Mouse (Mus musculus) forebrain, postnatal 0 days (tissue): ENCODE data around the gene Rufy2. TPM values are rescaled to one million over a fixed set of nuclear protein-coding genes. Genes with fewer than 3 reads are reported as not detected.

ENCODE experiments used
- ATAC-seq: fragments of 200-750 bp; cut with Nextera tagmentation; 2 replicates; pipeline ENCODE4 v1.8.0; 2017; ENCODE audit warnings: mild to moderate bottlenecking, moderate library complexity
- DNase-seq: peaks from one replicate; pipeline ENCODE4 v3.0.0-alpha.2; 2015
- H3K27ac ChIP-seq: fragments of 300-500 bp; sonication (generic); 2 replicates; pipeline ENCODE4 v1.5.1; 2014; ENCODE audit warnings: low read depth, mild to moderate bottlenecking, antibody characterized with exemption, low read length, moderate library complexity, mixed read lengths
- H3K27me3 ChIP-seq: fragments of 300-500 bp; sonication (generic); 2 replicates; pipeline ENCODE4 v1.6.1; 2014; ENCODE audit warnings: mild to moderate bottlenecking, low read length, mixed read lengths; ENCODE audit not compliant: insufficient read depth
- H3K36me3 ChIP-seq: fragments of 300-500 bp; sonication (generic); 2 replicates; pipeline ENCODE4 v1.6.1; 2014; ENCODE audit warnings: mild to moderate bottlenecking, moderate library complexity; ENCODE audit not compliant: insufficient read depth
- H3K4me1 ChIP-seq: fragments of 300-500 bp; sonication (generic); 2 replicates; pipeline ENCODE4 v1.6.1; 2014; ENCODE audit warnings: antibody characterized with exemption; ENCODE audit not compliant: insufficient read depth
- H3K4me2 ChIP-seq: fragments of 300-500 bp; sonication (generic); 2 replicates; pipeline ENCODE4 v1.6.1; 2014; ENCODE audit warnings: low read depth, mild to moderate bottlenecking, moderate library complexity
- H3K4me3 ChIP-seq: fragments of 300-500 bp; sonication (generic); 2 replicates; pipeline ENCODE4 v1.5.1; 2014; ENCODE audit warnings: low read depth, low read length, mixed read lengths
- H3K9ac ChIP-seq: fragments of 300-500 bp; sonication (generic); 2 replicates; pipeline ENCODE4 v1.6.1; 2014; ENCODE audit warnings: mild to moderate bottlenecking
- H3K9me3 ChIP-seq: fragments of 300-500 bp; sonication (generic); 2 replicates; pipeline ENCODE4 v1.6.1; 2016; ENCODE audit warnings: low read length
- CTCF ChIP-seq: sonication (generic); IDR thresholded peaks from 2 replicates; pipeline ENCODE4 v1.5.1; 2016; ENCODE audit warnings: antibody characterized with exemption, control low read depth, low read depth
- WGBS: fragments of 180-500 bp; shearing (Covaris S2); extraction: QIAGEN DNeasy Blood & Tissue Kit; methylation state at CpG from one replicate; pipeline ENCODE4 v1.1.7; 2014; 5-methylcytosine and 5-hydroxymethylcytosine counted together
- polyA plus RNA-seq: library from polyadenylated mRNA; unstranded; fragments of >200 nt; fragmentation: Nextera tagmentation; extraction: Ambion mirVana; gene quantifications from 2 replicates; pipeline ENCODE4 v1.2.1, GENCODE M21; 2015
- total RNA-seq: library from RNA; depleted of rRNA; stranded (reverse); fragments of >200 nt; gene quantifications from 2 replicates; pipeline ENCODE4 v1.2.3, GENCODE M21; 2014

The Rufy2 gene
- total and polyA plus RNA-seq, 2 experiments from 2014 or later: 55.6 to 58.6 TPM

DNA sequence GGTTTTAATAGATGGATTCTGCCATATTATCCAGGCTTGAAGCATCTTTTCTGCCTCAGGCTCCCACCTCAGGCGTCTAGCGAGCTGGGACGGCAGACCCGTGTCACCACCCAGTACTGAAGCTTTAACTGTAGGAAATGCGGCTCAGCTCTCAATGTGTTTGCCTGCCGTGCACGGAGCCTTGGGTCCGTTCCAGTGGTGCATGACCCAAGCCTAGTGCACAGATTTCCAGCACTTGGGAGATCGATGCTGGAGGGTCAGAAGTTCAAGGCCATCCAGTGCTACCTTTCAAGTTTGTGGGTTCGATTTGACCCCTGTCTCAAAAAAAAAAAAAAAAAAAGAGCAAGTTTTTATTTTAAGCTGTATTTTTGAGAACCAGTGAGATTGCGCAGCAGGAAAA, 14.2 kb upstream of the Rufy2 start:
- Histone ChIP-seq H3K27me3 (no peaks in the 10 kb centered on the region), H3K9ac (no peak overlapping the region), H3K36me3 (peaks cover 21% of the 10 kb centered on the region), H3K27ac (no peak overlapping the region), H3K4me1 (no peaks in the 10 kb centered on the region), H3K4me3 (no peak overlapping the region), H3K4me2 (no peak overlapping the region), H3K9me3 (no peaks in the 10 kb centered on the region)
- no peak for ATAC-seq
- TF ChIP-seq CTCF: no peak
- WGBS: 95% methylated on average over 11 of the region's 11 CpGs
- no peak for DNase-seq

DNA sequence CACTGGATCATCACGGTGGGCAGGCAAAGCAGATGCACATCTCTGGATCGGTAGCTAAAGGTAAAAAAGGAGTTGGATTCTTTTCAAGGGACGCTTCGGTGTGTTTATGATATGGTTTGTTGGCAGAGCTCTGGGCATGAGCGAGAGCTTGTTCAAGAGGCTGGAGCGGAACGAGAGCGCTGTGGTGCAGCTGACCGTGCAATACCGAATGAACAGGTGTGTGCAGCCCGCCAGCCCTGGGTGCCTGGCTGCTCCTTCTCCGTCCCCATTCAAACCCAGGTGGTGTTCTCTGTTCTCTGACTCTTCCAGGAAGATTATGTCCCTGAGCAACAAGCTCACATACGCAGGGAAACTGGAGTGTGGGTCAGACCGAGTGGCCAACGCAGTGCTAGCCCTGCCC, 13.7 kb upstream of the Rufy2 start:
- Histone ChIP-seq H3K4me2 (no peak overlapping the region), H3K9me3 (no peaks in the 10 kb centered on the region), H3K4me3 (no peak overlapping the region), H3K27ac (no peak overlapping the region), H3K9ac (no peak overlapping the region), H3K4me1 (no peaks in the 10 kb centered on the region), H3K36me3 (peaks cover 17% of the 10 kb centered on the region), H3K27me3 (no peaks in the 10 kb centered on the region)
- ATAC-seq (no peak), DNase-seq (no peak)
- TF ChIP-seq CTCF: no peak
- WGBS: 94% methylated on average over 15 of the region's 15 CpGs

DNA sequence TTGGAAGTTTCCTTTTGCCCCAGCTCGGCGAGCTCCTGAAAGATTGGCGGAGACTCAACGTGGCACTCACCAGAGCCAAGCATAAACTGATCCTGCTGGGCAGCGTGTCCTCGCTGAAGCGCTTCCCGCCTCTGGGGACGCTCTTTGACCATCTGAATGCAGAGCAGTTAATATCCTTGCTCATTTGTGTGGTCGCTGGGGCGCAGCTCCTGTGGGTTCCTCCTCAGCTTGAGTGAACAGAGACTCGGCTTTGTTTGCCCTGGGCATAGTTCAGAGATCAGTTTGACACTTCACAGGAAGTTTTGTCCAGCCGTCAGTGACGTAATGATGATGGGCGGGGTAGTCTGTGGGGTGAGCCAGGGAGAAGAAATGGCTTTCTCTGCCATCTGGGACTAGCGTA, 8.2 kb upstream of the Rufy2 start:
- DNase-seq: no peak
- Histone ChIP-seq H3K4me3 (no peak overlapping the region), H3K4me2 (no peak overlapping the region), H3K27me3 (no peaks in the 10 kb centered on the region), H3K9me3 (no peaks in the 10 kb centered on the region), H3K27ac (no peak overlapping the region), H3K36me3 (peaks cover under 1% of the 10 kb centered on the region), H3K9ac (no peak overlapping the region), H3K4me1 (no peaks in the 10 kb centered on the region)
- TF ChIP-seq CTCF: 0 out of 2 replicates have a peak, but pooled peaks have one; percentile 5
- no peak for ATAC-seq
- 68% methylated on average over 16 of the region's 16 CpGs for WGBS

DNA sequence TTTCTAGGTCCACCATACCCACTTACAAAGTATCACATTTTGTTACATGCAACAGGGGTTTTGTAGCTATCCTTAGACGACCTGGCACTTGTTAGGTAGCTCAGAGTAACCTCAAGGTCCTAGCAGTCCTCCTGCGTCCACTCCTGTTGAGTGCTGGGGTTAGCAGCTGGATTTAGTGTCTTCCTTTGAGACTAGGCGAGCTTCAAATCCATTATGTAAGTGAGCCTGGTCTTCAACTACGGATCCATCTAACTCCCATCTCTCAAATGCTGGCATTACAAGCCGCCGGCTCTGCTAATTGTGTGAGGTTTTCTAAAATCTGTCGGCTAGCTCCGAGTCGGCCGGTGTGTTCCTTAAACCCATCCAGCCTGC, 370 bp upstream of the Rufy2 start:
- H3K4me1 ChIP-seq: peaks cover 8% of the 10 kb centered on the region; the same call in 1 of the 2 replicates
- peak overlapping the region; percentile 96 for H3K4me3 ChIP-seq
- WGBS: 8% methylated on average over 10 of the region's 10 CpGs
- no peak for DNase-seq
- peak overlapping the region; percentile 74 for H3K27ac ChIP-seq
- H3K27me3 ChIP-seq: no peaks in the 10 kb centered on the region
- H3K36me3 ChIP-seq: peaks cover 12% of the 10 kb centered on the region; the same call in 1 of the 2 replicates
- no peak for ATAC-seq
- H3K9me3 ChIP-seq: no peaks in the 10 kb centered on the region
- H3K9ac ChIP-seq: peak overlapping the region; percentile 98
- peak overlapping the region; percentile 53 for H3K4me2 ChIP-seq
- TF ChIP-seq CTCF: no peak

GRCm38 (mm10) chr10:62984072-62984471, 4.0 kb downstream of the Rufy2 start:
- ATAC-seq: no peak
- no peak overlapping the region for H3K4me3 ChIP-seq
- no peaks in the 10 kb centered on the region for H3K9me3 ChIP-seq
- no peak for DNase-seq
- H3K27me3 ChIP-seq: no peaks in the 10 kb centered on the region
- no peak overlapping the region for H3K4me2 ChIP-seq
- no peak overlapping the region for H3K9ac ChIP-seq
- no peak for TF ChIP-seq CTCF
- H3K27ac ChIP-seq: no peak overlapping the region
- peaks cover 25% of the 10 kb centered on the region for H3K36me3 ChIP-seq
- peaks cover 8% of the 10 kb centered on the region; the same call in 1 of the 2 replicates for H3K4me1 ChIP-seq
- WGBS: 94% methylated on average over 11 of the region's 11 CpGs

GRCm38 (mm10) chr10:62984495-62984894, 4.5 kb downstream of the Rufy2 start:
- no peak overlapping the region for H3K9ac ChIP-seq
- H3K36me3 ChIP-seq: peaks cover 28% of the 10 kb centered on the region
- DNase-seq (no peak), ATAC-seq (no peak)
- H3K27me3 ChIP-seq: no peaks in the 10 kb centered on the region
- 91% methylated on average over 6 of the region's 6 CpGs for WGBS
- no peak overlapping the region for H3K4me2 ChIP-seq
- H3K4me3 ChIP-seq: no peak overlapping the region
- no peaks in the 10 kb centered on the region for H3K9me3 ChIP-seq
- peaks cover 8% of the 10 kb centered on the region; the same call in 1 of the 2 replicates for H3K4me1 ChIP-seq
- TF ChIP-seq CTCF: no peak
- H3K27ac ChIP-seq: no peak overlapping the region

- peak; percentile 60; the same call in 1 of the 2 replicates for ATAC-seq
- Histone ChIP-seq H3K27ac (no peak overlapping the region), H3K9me3 (no peaks in the 10 kb centered on the region), H3K36me3 (peaks cover 55% of the 10 kb centered on the region), H3K9ac (no peak overlapping the region), H3K4me2 (no peak overlapping the region), H3K4me3 (no peak overlapping the region), H3K27me3 (no peaks in the 10 kb centered on the region), H3K4me1 (no peaks in the 10 kb centered on the region)
- DNase-seq: peak; percentile 47
- peak; percentile 73 for TF ChIP-seq CTCF
- 23% methylated on average over 3 of the region's 3 CpGs for WGBS
Observed at GRCm38 (mm10) chr10:62987341-62987740, 7.3 kb downstream of the Rufy2 start.
